Mouse (Mus musculus) subcutaneous adipose tissue, adult 2 months (tissue): ENCODE results near the gene Olfr952. TPM values are rescaled to one million over a fixed set of nuclear protein-coding genes. Genes with fewer than 3 reads are reported as not detected.

Source experiments
- polyA plus RNA-seq: library from polyadenylated mRNA; depleted of rRNA; stranded (reverse); fragments of >200 nt; gene quantifications from 2 replicates; pipeline ENCODE4 v1.2.3, GENCODE M21; 2012; ENCODE audit warnings: low replicate concordance; rRNA removed

Olfr952 gene
- polyA plus RNA-seq = not detected in 2 replicates

GRCm38 (mm10) chr9:39427048-39427447 is at the start of gene Olfr952:
Gene Olfr952 (minus strand): TSS chr9:39427148.

GRCm38 (mm10) chr9:39471844-39472243 is 44.9 kb upstream of the Olfr952 start, which contains the start of gene Olfr955:
Gene Olfr955 (minus strand): TSS chr9:39471944.

GRCm38 (mm10) chr9:39456401-39456800 is 29.5 kb upstream of the Olfr952 start, which contains the start of gene Olfr954:
Gene Olfr954 (plus strand): TSS chr9:39456701.

GRCm38 (mm10) chr9:39387110-39387509 is 39.8 kb downstream of the Olfr952 start, which contains the start of gene Olfr951:
Gene Olfr951 (plus strand): TSS chr9:39387410.

Other genes with a start within 250 kb of the Olfr952 start
- gene Olfr944, start 225.2 kb downstream of the Olfr952 start, polyA plus RNA-seq = not detected in 2 replicates
- gene Olfr1537, start 177.2 kb downstream of the Olfr952 start, polyA plus RNA-seq = not detected in 2 replicates
- not detected in 2 replicates for gene Olfr945, start 150.3 kb downstream of the Olfr952 start, polyA plus RNA-seq
- not detected in 2 replicates for gene Olfr948, start 101.1 kb downstream of the Olfr952 start, polyA plus RNA-seq
- not detected in 2 replicates for gene Olfr951, start 39.7 kb downstream of the Olfr952 start, polyA plus RNA-seq
- gene Olfr954, start 29.6 kb upstream of the Olfr952 start, polyA plus RNA-seq = not detected in 2 replicates
- gene Olfr955, start 44.8 kb upstream of the Olfr952 start, polyA plus RNA-seq = not detected in 2 replicates
- gene Olfr44, start 66.8 kb upstream of the Olfr952 start, polyA plus RNA-seq = not detected in 2 replicates
- not detected in 2 replicates for gene Olfr957, start 88.7 kb upstream of the Olfr952 start, polyA plus RNA-seq
- gene Olfr958, start 126.9 kb upstream of the Olfr952 start, polyA plus RNA-seq = not detected in 2 replicates
- gene Olfr959, start 148.4 kb upstream of the Olfr952 start, polyA plus RNA-seq = not detected in 2 replicates
- gene AW551984, start 177.3 kb upstream of the Olfr952 start, polyA plus RNA-seq = 0.56 and 16.2 TPM in 2 replicates
- gene Olfr148, start 183.5 kb upstream of the Olfr952 start, polyA plus RNA-seq = not detected in 2 replicates
- gene Olfr960, start 194.2 kb upstream of the Olfr952 start, polyA plus RNA-seq = not detected in 2 replicates
- not detected in 2 replicates for gene Olfr961, start 217.9 kb upstream of the Olfr952 start, polyA plus RNA-seq
- not detected in 2 replicates for gene Olfr963, start 240.1 kb upstream of the Olfr952 start, polyA plus RNA-seq